Mouse (Mus musculus) lung, adult 2 months (tissue): ENCODE measurements around the gene Eps15.

Experiments
- CTCF ChIP-seq: fragments of 200-500 bp; IDR thresholded peaks from 2 replicates; pipeline ENCODE4 v1.5.1; 2011; ENCODE audit warnings: mild to moderate bottlenecking, low read length, control low read depth; ENCODE audit not compliant: insufficient read depth
- POLR2A ChIP-seq: fragments of 200-500 bp; IDR thresholded peaks from 2 replicates; pipeline ENCODE4 v1.6.1; 2011; ENCODE audit warnings: low read depth, mild to moderate bottlenecking, control low read depth, low read length, borderline replicate concordance; ENCODE audit errors: extremely low read depth

- TF ChIP-seq POLR2A: no peak
- TF ChIP-seq CTCF: no peak
Observed at GRCm38 (mm10) chr4:109234185-109234584, 45.9 kb upstream of the Eps15 start, which contains the start of gene Calr4.
